Mouse (Mus musculus) gonadal fat pad, adult 2 months (tissue): ENCODE measurements around the gene Ube2n. TPM values are rescaled to one million over a fixed set of nuclear protein-coding genes. Genes with fewer than 3 reads are reported as not detected.
A peak's percentile ranks its signal among the peaks of the same experiment; 100 is the strongest.

Source experiments
- DNase-seq: peaks from one replicate; pipeline ENCODE4 v3.0.0-alpha.2; 2012; ENCODE audit warnings: low read depth
- polyA plus RNA-seq: library from polyadenylated mRNA; depleted of rRNA; stranded (reverse); fragments of >200 nt; gene quantifications from 2 replicates; pipeline ENCODE4 v1.2.3, GENCODE M21; 2012; rRNA removed

The Ube2n gene
- 57.8 and 67.7 TPM in 2 replicates for polyA plus RNA-seq

DNA sequence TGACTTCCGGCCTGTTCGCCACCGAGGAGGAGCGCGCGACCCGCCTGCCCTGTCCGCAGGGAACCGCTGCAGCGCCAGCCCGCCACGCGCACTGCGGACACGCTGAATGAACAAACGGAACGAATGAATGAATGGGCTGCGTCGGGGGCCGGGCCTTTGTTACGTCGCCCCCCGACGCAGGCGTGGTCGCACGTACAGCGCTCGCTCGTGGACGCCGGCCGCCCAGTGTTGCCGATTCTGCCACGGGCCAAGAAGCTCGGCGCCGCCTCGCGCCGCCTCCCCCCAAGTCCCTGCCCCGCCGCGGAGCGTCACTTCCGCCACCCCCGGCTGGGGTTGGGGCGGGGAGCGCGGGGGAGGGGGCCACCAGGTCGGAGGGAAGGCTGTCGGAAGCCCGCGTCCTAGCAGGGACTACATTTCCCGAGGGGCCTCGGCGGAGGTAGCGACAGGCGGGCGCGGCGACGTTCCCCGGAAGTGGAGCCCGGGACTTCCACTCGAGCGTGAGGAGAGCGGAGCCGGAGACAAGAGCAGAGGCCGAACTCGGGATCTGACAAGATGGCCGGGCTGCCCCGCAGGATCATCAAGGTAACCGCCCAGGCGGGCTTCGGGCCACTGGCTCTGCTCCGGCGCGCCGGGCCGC is at the start of gene Ube2n:
Ube2n (plus strand) TSS at position 490 of the 637 bp plus-strand sequence.
- no peak for DNase-seq

- no peak for DNase-seq
Observed at GRCm38 (mm10) chr10:95465485-95465896, 49.5 kb upstream of the Ube2n start.

DNA sequence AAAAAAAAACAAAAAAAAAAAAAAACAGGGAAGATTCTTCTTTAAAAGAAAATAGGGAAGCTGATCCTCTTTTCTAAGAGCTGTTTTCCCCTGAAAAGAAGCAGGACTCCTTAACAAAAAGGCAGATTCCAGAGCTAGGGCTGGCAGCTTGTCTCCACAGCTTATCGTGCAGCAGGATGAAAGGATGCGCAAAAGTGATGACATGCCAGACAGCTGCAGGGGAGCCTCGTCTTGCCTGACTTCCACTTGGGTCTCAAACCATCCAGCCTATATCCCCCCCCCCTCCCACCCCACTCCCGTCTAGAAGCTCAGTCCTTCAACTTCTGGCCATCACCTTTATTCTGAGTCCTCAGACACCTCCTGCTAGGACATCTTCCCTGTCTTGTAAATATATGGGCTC is 46.1 kb upstream of the Ube2n start:
- no peak for DNase-seq

DNA sequence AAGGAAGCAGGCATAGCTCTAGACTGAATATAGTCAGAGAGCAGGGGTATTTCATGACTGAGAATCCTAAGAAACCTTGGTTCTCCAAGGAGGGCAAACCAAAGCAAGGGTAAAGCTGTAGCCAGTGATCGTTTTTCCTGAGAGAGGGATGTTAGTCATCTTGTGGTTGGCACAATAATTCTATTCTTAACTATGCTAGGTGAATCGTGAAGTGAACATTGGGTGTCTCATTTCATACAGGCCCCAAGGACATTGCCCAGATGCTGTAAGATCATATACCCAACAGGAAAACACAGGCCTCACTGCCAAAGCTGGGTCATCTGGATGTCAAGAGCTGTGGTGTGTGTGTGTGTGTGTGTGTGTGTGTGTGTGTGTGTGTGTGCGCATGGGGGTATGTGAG is 43.8 kb upstream of the Ube2n start:
- DNase-seq: no peak

DNA sequence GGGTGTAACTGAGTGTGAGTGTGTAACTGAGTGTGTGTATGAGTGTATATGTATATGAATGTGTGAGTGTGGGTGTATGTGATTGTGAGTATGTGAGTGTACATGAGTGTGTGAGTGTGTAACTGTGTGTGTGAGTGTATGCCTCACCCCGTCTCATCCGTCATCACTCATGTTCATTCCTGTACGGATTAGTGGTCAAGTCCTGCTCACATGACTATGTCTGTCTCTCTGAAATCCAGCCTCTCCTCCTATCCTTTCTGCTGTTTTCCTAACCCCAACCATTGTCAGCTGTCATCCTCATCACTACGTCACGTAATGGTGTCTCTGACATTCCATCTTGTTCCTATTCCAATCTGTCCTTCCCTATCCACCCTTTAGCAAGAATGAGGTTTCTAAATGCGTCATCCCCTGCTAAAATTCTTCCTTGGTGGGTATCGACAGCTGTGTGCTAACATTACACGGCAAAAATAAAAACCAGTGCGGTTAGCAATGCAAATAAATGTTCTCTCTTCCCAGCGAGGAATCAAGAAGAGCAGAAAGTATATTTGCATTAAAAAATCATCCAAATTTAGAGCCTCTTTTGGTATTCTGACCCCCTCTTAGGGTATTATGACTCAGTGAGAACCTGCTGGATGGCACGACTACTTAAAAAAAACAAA is 42.9 kb upstream of the Ube2n start:
- no peak for DNase-seq

GRCm38 (mm10) chr10:95475923-95476322 is 39.0 kb upstream of the Ube2n start:
- DNase-seq: no peak

- no peak for DNase-seq
Observed at GRCm38 (mm10) chr10:95477516-95477915, 37.4 kb upstream of the Ube2n start.

DNA sequence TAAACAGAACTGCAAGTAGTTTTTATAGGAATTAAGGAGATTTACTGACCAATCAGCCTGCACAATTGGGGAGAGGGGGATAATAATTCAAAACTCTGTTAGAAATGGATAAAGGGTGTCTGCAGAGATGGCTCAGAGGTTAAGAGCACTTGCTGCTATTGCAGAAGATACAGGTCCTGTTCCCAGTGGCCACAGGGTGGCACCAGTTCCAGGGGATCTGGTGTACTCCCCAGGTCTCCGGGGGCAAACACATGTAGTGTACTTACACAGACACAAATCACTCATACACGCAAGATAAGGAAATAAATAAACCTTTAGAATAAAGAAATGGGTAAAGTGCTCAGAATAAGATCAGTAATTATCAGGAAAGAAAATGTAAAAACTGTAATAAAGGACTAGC is 25.3 kb upstream of the Ube2n start:
- no peak for DNase-seq

- no peak for DNase-seq
Observed at GRCm38 (mm10) chr10:95494268-95494667, 20.7 kb upstream of the Ube2n start.

- DNase-seq: no peak
Observed at GRCm38 (mm10) chr10:95501033-95501432, 13.9 kb upstream of the Ube2n start.

DNA sequence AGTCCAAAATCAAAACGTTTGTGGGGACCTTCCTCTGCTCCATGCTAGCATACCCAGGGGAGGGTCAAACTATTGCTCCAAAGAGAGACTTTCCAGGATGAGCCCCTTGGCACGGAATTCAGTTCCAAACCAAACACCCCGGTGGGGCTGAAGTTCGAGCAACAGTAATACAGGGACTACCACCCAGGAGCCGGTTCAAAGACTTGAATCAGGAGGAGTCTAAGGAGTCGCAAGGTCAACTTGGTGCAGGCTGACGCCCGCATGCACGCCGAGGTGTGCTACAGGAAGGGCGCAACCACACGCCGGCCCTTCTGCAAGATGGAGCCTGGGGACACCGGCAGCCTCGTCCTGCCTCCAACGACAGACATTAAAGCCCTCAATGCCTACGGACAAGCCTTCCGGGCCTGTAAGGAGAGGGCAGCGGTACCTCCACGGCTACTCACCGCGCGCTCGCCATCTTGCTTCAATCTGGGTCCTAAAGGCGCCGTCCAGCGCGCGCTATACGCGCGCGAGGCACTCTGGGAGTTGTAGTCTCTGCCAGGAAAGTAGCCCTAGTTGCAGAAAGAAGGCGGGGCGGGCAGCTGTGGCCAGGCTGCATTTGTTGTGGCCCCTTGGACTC is 13.4 kb upstream of the Ube2n start, which contains the start of gene Mrpl42:
Mrpl42 (minus strand) TSS at position 478 of the 619 bp plus-strand sequence.
- DNase-seq: peak; percentile 30

- no peak for DNase-seq
Observed at GRCm38 (mm10) chr10:95503443-95504235, 11.3 kb upstream of the Ube2n start.

DNA sequence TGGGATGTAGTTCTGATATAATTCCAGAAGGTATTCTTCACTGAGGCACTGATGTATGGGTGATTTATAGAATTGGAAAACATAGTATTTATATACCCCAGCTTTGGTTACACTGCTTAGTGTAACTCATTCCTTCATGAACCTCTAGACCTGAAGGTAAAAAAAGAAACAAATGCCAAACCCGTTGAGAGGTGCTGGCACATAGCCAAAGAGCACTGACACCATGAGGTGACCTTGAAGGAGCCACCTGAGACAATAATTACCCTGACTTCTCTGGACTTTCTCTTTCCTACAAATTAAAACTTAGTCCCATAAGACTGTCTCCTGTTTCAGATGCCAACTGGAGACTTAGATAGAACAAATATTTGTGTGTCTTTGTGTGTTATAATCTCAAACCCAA is 10.6 kb upstream of the Ube2n start:
- DNase-seq: no peak

DNA sequence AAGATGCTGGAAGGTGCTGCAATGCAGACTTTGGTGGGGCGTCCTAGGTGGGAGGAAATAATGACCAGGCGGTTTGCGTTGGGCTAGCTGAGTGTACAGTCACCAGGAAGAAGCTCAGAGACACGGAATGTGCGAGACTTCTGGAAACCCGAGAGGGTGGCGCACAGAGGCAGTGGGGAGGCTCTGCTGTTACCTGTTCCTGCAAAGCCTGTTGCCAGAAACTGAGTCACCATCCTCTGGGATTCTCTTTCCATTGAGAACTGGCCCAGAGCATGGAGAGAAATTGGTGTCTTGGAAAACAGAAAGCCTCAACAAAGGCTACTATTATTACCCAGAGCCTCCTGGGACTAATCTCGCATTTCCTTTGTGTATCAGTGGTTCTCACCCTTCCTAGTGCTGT is 6.8 kb upstream of the Ube2n start:
- no peak for DNase-seq

DNA sequence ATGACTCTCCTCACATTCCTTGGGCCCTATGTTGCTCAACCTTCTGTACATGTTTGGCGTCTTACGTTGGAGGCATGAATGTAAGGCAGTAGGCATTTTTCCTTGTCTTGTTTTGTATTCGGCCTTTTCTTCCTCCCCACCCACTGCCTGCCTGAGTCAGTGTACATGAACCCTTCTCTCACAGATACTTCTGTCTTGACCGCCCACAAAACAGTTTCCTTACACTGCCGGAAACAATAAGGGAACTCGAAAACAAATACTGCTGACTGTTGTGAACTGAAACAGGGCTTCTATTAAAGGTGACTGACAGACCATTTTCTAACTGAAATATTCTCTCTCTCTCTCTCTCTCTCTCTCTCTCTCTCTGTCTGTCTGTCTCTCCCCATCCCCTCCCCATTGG is 6.2 kb upstream of the Ube2n start:
- no peak for DNase-seq

DNA sequence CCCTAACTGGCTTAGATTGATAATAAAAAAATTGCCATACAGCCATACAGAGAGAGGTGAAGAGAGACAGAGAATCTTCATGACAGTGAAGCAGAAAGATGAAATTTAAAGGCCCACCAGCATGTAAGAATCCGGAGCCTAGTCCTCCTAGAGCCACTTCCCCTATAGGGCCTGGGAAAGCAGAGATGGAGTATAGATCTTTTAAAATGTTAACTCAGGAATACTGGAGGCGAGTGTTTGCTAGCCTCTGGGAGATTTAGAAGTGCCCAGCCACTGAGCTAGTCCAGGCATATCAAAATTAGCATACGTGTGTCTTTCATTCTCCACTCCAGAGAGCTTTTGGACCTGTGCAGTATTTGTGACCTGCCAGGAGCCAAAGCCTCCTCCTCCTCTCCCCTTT is 5.7 kb upstream of the Ube2n start:
- no peak for DNase-seq

DNA sequence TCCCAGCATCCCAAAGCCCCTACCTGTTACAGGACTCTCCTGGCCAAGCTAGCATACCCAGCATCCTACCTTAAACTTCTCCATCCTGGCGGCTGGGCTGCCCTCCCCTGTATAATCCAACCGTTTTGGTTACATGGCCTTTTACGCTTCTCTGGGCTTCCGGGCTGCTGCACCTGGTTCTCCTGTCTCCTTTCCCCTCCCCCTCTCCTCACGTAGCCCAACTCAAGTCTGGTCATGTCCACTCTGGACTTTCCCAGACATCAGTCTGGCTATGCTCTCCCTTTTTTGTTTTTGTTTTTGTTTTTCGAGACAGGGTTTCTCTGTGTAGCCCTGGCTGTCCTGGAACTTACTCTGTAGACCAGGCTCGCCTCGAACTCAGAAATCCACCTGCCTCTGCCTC is 2.3 kb upstream of the Ube2n start:
- no peak for DNase-seq

GRCm38 (mm10) chr10:95513768-95514556 is 983 bp upstream of the Ube2n start:
- no peak for DNase-seq

DNA sequence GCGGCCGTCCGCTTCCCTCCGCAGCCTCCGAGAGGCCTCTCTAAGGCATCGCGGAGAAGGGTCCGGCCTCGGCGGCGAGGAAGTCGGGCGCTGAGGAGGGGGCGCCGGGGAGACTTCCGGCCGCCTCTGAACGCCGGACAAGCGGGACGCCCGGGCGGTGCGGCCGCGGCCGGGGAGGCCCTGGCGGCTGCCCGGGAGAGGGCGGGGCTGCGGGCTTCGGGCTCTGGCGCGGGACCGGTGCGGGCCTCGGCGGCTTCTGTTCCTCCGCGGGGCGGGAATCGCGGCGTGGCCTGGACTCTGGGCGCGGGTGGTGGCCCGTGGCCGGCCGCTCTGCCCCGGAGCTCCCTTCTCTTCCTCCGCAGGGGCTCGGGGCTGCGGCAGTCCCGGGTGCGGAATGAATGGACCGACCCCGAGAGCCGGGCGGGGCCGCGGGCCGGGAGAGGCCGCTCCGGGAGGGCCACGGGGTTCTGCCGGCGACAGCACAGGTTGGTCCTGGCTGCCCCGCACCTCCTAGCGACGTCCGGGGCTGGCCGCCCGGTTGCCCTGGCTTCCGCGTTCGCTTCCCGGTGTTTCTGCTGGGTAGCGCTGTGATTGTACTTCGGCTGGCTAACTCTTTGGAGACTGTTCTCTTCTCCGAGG is 467 bp downstream of the Ube2n start:
- DNase-seq: no peak

DNA sequence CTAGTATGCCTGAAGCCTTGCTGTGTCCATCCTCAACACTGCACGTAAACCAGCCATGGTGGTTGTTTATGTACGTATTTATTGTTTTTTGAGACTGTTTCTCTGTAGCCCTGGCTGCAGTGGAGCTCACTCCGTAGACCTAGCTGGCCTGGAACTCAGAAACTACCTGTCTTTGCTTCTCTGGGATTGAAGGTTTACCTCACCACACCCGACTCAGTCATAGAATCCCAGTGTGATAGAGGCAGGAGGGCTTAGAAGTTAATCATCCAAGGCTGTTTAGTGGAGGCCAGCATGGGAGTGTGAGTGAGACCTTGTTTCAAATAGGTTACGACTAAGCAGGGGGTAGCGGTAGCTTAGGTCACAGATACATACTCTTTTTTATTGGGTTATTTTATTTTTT is 2.7 kb downstream of the Ube2n start:
- DNase-seq: no peak

- no peak for DNase-seq
Observed at GRCm38 (mm10) chr10:95525037-95525675, 10.2 kb downstream of the Ube2n start.
